Mouse (Mus musculus) intestine, embryonic 16.5 days (tissue): Measurements from ENCODE around the gene Aspscr1. TPM values are rescaled to one million over a fixed set of nuclear protein-coding genes. Genes with fewer than 3 reads are reported as not detected.
A peak's percentile ranks its signal among the peaks of the same experiment; 100 is the strongest.

Source experiments
- ATAC-seq: fragments of 200-750 bp; cut with Nextera tagmentation; 2 replicates; pipeline ENCODE4 v1.8.0; 2017; ENCODE audit warnings: moderate TSS enrichment, moderate library complexity
- H3K27ac ChIP-seq: fragments of 300-500 bp; sonication (generic); 2 replicates; pipeline ENCODE4 v1.5.1; 2014; ENCODE audit warnings: mild to moderate bottlenecking, low read length
- H3K27me3 ChIP-seq: fragments of 300-500 bp; sonication (generic); replicated peaks from 2 replicates; pipeline ENCODE4 v1.6.1; 2014; ENCODE audit warnings: low read length, control low read depth, mixed read lengths; ENCODE audit not compliant: control insufficient read depth, insufficient read depth
- H3K36me3 ChIP-seq: fragments of 300-500 bp; sonication (generic); 2 replicates; pipeline ENCODE4 v1.6.1; 2014; ENCODE audit warnings: low read length, control low read depth; ENCODE audit not compliant: control insufficient read depth, insufficient read depth
- H3K4me1 ChIP-seq: fragments of 300-500 bp; sonication (generic); 2 replicates; pipeline ENCODE4 v1.6.1; 2014; ENCODE audit warnings: low read length, control low read depth, mixed read lengths; ENCODE audit not compliant: control insufficient read depth, insufficient read depth
- H3K4me2 ChIP-seq: fragments of 300-500 bp; sonication (generic); 2 replicates; pipeline ENCODE4 v1.6.1; 2014; ENCODE audit warnings: low read depth, low read length, control low read depth
- H3K4me3 ChIP-seq: fragments of 300-500 bp; sonication (generic); 2 replicates; pipeline ENCODE4 v1.5.1; 2014; ENCODE audit warnings: mild to moderate bottlenecking, low read length
- H3K9ac ChIP-seq: fragments of 300-500 bp; sonication (generic); 2 replicates; pipeline ENCODE4 v1.6.1; 2014; ENCODE audit warnings: low read depth, low read length
- H3K9me3 ChIP-seq: fragments of 300-500 bp; sonication (generic); 2 replicates; pipeline ENCODE4 v1.6.1; 2016; ENCODE audit warnings: low read length, control low read depth; ENCODE audit not compliant: control insufficient read depth
- WGBS: fragments of 180-500 bp; shearing (Covaris S2); extraction: QIAGEN DNeasy Blood & Tissue Kit; methylation state at CpG from one replicate; pipeline ENCODE4 v1.1.7; 2014; 5-methylcytosine and 5-hydroxymethylcytosine counted together
- polyA plus RNA-seq: library from polyadenylated mRNA; unstranded; fragments of >200 nt; fragmentation: Nextera tagmentation; extraction: Ambion mirVana; gene quantifications from 2 replicates; pipeline ENCODE4 v1.2.1, GENCODE M21; 2015

The Aspscr1 gene
- polyA plus RNA-seq, 1 experiment from 2014 or later = 108 TPM

GRCm38 (mm10) chr11:120629341-120629730 lies 43.4 kb upstream of the Aspscr1 start:
- peaks cover 41% of the 10 kb centered on the region for H3K4me1 ChIP-seq
- peaks cover 5% of the 10 kb centered on the region; the same call in 1 of the 2 replicates for H3K36me3 ChIP-seq
- peak overlapping the region; percentile 13; the same call in 1 of the 2 replicates for H3K4me3 ChIP-seq
- ATAC-seq = no peak
- peak overlapping the region; percentile 42 for H3K9ac ChIP-seq
- no peaks in the 10 kb centered on the region for H3K9me3 ChIP-seq
- 80% methylated on average over 23 of the region's 23 CpGs for WGBS
- peak overlapping the region; percentile 24 for H3K4me2 ChIP-seq
- H3K27ac ChIP-seq = peak overlapping the region; percentile 31
- H3K27me3 ChIP-seq = no peaks in the 10 kb centered on the region

GRCm38 (mm10) chr11:120629911-120630310 lies 42.9 kb upstream of the Aspscr1 start:
- Histone ChIP-seq H3K4me2 (peak overlapping the region; percentile 24), H3K9ac (peak overlapping the region; percentile 42), H3K9me3 (no peaks in the 10 kb centered on the region), H3K36me3 (peaks cover 5% of the 10 kb centered on the region; the same call in 1 of the 2 replicates), H3K27ac (peak overlapping the region; percentile 31), H3K4me1 (peaks cover 41% of the 10 kb centered on the region), H3K27me3 (no peaks in the 10 kb centered on the region), H3K4me3 (0 out of 2 replicates have a peak overlapping the region, but pooled peaks have one; percentile 4)
- 32% methylated on average over 7 of the region's 7 CpGs for WGBS
- peak; percentile 18; the same call in 1 of the 2 replicates for ATAC-seq

- ATAC-seq = no peak; the same call in 1 of the 2 replicates
- Histone ChIP-seq H3K9me3 (no peaks in the 10 kb centered on the region), H3K27me3 (no peaks in the 10 kb centered on the region), H3K4me1 (peaks cover 37% of the 10 kb centered on the region), H3K36me3 (peaks cover 5% of the 10 kb centered on the region; the same call in 1 of the 2 replicates), H3K27ac (peak overlapping the region; percentile 31), H3K4me3 (peak overlapping the region; percentile 3; the same call in 1 of the 2 replicates), H3K4me2 (peak overlapping the region; percentile 84), H3K9ac (peak overlapping the region; percentile 42)
- WGBS = 55% methylated on average over 5 of the region's 5 CpGs
Observed at GRCm38 (mm10) chr11:120630401-120630871, 42.3 kb upstream of the Aspscr1 start.

- Histone ChIP-seq H3K9me3 (no peaks in the 10 kb centered on the region), H3K27me3 (no peaks in the 10 kb centered on the region), H3K4me3 (peak overlapping the region; percentile 80), H3K9ac (peak overlapping the region; percentile 92), H3K27ac (peak overlapping the region; percentile 87), H3K36me3 (peaks cover 5% of the 10 kb centered on the region; the same call in 1 of the 2 replicates), H3K4me2 (peak overlapping the region; percentile 84), H3K4me1 (peaks cover 32% of the 10 kb centered on the region)
- 23% methylated on average over 7 of the region's 7 CpGs for WGBS
- ATAC-seq = no peak
Observed at GRCm38 (mm10) chr11:120630881-120631725, 41.7 kb upstream of the Aspscr1 start.

GRCm38 (mm10) chr11:120631726-120632448 lies 40.9 kb upstream of the Aspscr1 start:
- WGBS = 50% methylated on average over 4 of the region's 4 CpGs
- Histone ChIP-seq H3K4me3 (peak overlapping the region; percentile 80), H3K4me2 (peak overlapping the region; percentile 84), H3K9ac (peak overlapping the region; percentile 92), H3K27me3 (no peaks in the 10 kb centered on the region), H3K27ac (peak overlapping the region; percentile 87), H3K36me3 (peaks cover 5% of the 10 kb centered on the region; the same call in 1 of the 2 replicates), H3K9me3 (no peaks in the 10 kb centered on the region), H3K4me1 (peaks cover 32% of the 10 kb centered on the region)
- no peak for ATAC-seq

- ATAC-seq = peak; percentile 84
- Histone ChIP-seq H3K4me1 (peaks cover 32% of the 10 kb centered on the region), H3K27ac (peak overlapping the region; percentile 87), H3K4me2 (peak overlapping the region; percentile 84), H3K9me3 (no peaks in the 10 kb centered on the region), H3K27me3 (no peaks in the 10 kb centered on the region), H3K4me3 (peak overlapping the region; percentile 80), H3K36me3 (peaks cover 5% of the 10 kb centered on the region; the same call in 1 of the 2 replicates), H3K9ac (peak overlapping the region; percentile 92)
- WGBS = under 1% methylated on average over 104 of the region's 116 CpGs
Observed at GRCm38 (mm10) chr11:120632559-120633519, 39.9 kb upstream of the Aspscr1 start.

GRCm38 (mm10) chr11:120633520-120634343 lies 39.0 kb upstream of the Aspscr1 start, which contains the start of gene Mafg:
Mafg (minus strand) TSS chr11:120633600.
- ATAC-seq = peak; percentile 86
- Histone ChIP-seq H3K27ac (peak within 1 kb of the TSS; percentile 87), H3K9me3 (no peaks in the 10 kb centered on the region), H3K27me3 (no peaks in the 10 kb centered on the region), H3K9ac (peak within 1 kb of the TSS; percentile 92), H3K36me3 (peaks cover 3% of the 10 kb centered on the region; the same call in 1 of the 2 replicates), H3K4me2 (peak within 1 kb of the TSS; percentile 84), H3K4me3 (peak within 1 kb of the TSS; percentile 80), H3K4me1 (peaks cover 32% of the 10 kb centered on the region)
- 13% methylated on average over 44 of the region's 58 CpGs for WGBS

- H3K27me3 ChIP-seq = no peaks in the 10 kb centered on the region
- H3K9me3 ChIP-seq = no peaks in the 10 kb centered on the region
- H3K9ac ChIP-seq = no peak overlapping the region
- no peak for ATAC-seq
- H3K27ac ChIP-seq = no peak overlapping the region
- 77% methylated on average over 5 of the region's 5 CpGs for WGBS
- peaks cover 28% of the 10 kb centered on the region for H3K4me1 ChIP-seq
- H3K4me3 ChIP-seq = no peak overlapping the region
- H3K4me2 ChIP-seq = no peak overlapping the region
- H3K36me3 ChIP-seq = no peaks in the 10 kb centered on the region
Observed at GRCm38 (mm10) chr11:120634810-120635209, 38.0 kb upstream of the Aspscr1 start.
